8 mouse cellular contexts compared by ENCODE assay signal in the genomic region with DNA sequence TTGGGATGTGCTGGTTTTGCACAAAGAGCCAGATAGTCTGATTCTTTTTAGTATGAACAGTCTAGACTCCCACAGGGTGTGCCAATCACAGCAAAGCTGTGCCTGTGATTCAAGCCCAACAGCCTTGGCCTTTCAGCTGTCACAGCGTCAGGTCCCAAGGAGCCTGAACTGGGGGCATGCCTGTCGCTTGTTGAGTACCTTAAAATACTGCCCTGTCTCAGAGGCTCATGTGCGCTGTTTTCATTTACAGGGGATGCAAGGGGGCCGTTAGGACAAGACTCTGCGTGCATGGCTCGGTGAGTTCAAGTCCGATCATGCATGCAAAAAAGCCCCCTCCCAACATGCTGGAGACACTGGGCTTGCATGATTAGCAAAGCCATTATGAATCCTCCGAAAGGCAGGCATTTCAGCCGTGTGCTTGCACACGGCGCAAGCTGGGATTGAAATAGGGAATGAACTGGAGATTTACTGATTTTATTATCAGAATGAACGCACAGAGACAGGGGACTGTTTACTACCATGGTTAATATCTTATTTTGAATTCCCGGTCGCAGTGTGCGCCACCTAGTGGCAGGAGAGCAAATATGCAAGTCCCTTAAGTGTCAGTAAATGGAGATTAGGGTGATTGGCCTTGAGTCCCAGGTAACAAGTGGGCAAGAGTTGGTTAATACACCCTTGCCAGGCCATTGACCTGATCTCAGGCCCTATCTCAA.
DNase-seq lines count a peak whose midpoint lies in the region; ATAC-seq and TF ChIP-seq lines count a peak whose summit lies in the region.

No protein-coding gene starts in this region.

- H3K4me3 ChIP-seq in G1E (ENCODE audit: low read depth, low read length), result no peak overlapping the region
- H3K4me3 ChIP-seq in embryonic facial prominence, embryonic 10.5 days, result peak overlapping the region; percentile 42
- H3K4me3 ChIP-seq in heart, embryonic 14.5 days (ENCODE audit: control insufficient read depth in 1 of 2, insufficient read depth in 1 of 2, low read depth in 1 of 2, low read length in 2 of 2), result no peak overlapping the region
- peak overlapping the region; percentile 42 for H3K4me3 ChIP-seq in kidney, embryonic 16.5 days (ENCODE audit: low read length)
- no peak overlapping the region for H3K4me3 ChIP-seq in lung, embryonic 15.5 days

- DNase-seq in G1E (ENCODE audit: low spot score), result peak; percentile 6
- DNase-seq in adrenal gland, postnatal 10 days, result peak; percentile 62
- DNase-seq in embryonic facial prominence, embryonic 10.5 days (ENCODE audit: low spot score), result peak; percentile 65
- peak; percentile 82 for DNase-seq in retina, postnatal 1 day

- ATAC-seq in G1E (ENCODE audit: extremely low read depth, insufficient number of reproducible peaks, low FRiP score, poor library complexity, severe bottlenecking), result 0 out of 2 replicates have a peak, but pooled peaks have one; percentile 9
- no peak for ATAC-seq in heart, embryonic 14.5 days (ENCODE audit: insufficient number of reproducible peaks, insufficient read depth, low FRiP score, low read depth)
- peak; percentile 46; the same call in 1 of the 2 replicates for ATAC-seq in kidney, embryonic 16.5 days (ENCODE audit: low FRiP score, low TSS enrichment)
- ATAC-seq in lung, embryonic 15.5 days (ENCODE audit: borderline replicate concordance, extremely low read depth, low FRiP score, low TSS enrichment), result no peak
- ATAC-seq in inflammation-experienced regulatory T-cells, adult 6 months, result no peak

- no peaks in the 10 kb centered on the region for H3K9me3 ChIP-seq in G1E (replicated peaks)
- no peaks in the 10 kb centered on the region for H3K9me3 ChIP-seq in embryonic facial prominence, embryonic 10.5 days
- no peaks in the 10 kb centered on the region for H3K9me3 ChIP-seq in heart, embryonic 14.5 days (ENCODE audit: control insufficient read depth, low read length)
- H3K9me3 ChIP-seq in kidney, embryonic 16.5 days (ENCODE audit: low read length), result no peaks in the 10 kb centered on the region
- H3K9me3 ChIP-seq in lung, embryonic 15.5 days, result no peaks in the 10 kb centered on the region

- WGBS in embryonic facial prominence, embryonic 10.5 days, result 30% methylated on average over 15 of the region's 15 CpGs
- 29% methylated on average over 15 of the region's 15 CpGs for WGBS in heart, embryonic 14.5 days
- 6% methylated on average over 15 of the region's 15 CpGs for WGBS in kidney, embryonic 16.5 days
- 31% methylated on average over 15 of the region's 15 CpGs for WGBS in lung, embryonic 15.5 days

- peak; percentile 79 for TF ChIP-seq CTCF in G1E (IDR thresholded peaks at IDR 0.05; ENCODE audit: low read depth, low read length)

- 0 out of 2 replicates have a peak overlapping the region, but pooled peaks have one; percentile 6 for H3K27ac ChIP-seq in embryonic facial prominence, embryonic 10.5 days (replicated peaks)
- no peak overlapping the region for H3K27ac ChIP-seq in heart, embryonic 14.5 days (replicated peaks in 1 of 2; ENCODE audit: control insufficient read depth in 1 of 2, insufficient read depth in 1 of 2, low read depth in 2 of 2, low read length in 2 of 2)
- H3K27ac ChIP-seq in kidney, embryonic 16.5 days (ENCODE audit: low read length), result no peak overlapping the region
- H3K27ac ChIP-seq in lung, embryonic 15.5 days, result no peak overlapping the region

- H3K9ac ChIP-seq in heart, embryonic 14.5 days (ENCODE audit: low read length), result no peak overlapping the region
- peak overlapping the region; percentile 31; the same call in 1 of the 2 replicates for H3K9ac ChIP-seq in kidney, embryonic 16.5 days (replicated peaks; ENCODE audit: low read length)
- no peak overlapping the region for H3K9ac ChIP-seq in lung, embryonic 15.5 days

- H3K36me3 ChIP-seq in G1E (replicated peaks), result no peaks in the 10 kb centered on the region
- H3K36me3 ChIP-seq in embryonic facial prominence, embryonic 10.5 days (replicated peaks), result no peaks in the 10 kb centered on the region
- H3K36me3 ChIP-seq in heart, embryonic 14.5 days (ENCODE audit: control insufficient read depth, insufficient read depth, low read length), result no peaks in the 10 kb centered on the region
- H3K36me3 ChIP-seq in kidney, embryonic 16.5 days (ENCODE audit: insufficient read depth, low read length), result no peaks in the 10 kb centered on the region
- H3K36me3 ChIP-seq in lung, embryonic 15.5 days, result no peaks in the 10 kb centered on the region

- peak overlapping the region; percentile 50 for H3K4me2 ChIP-seq in heart, embryonic 14.5 days (ENCODE audit: low read length)
- H3K4me2 ChIP-seq in kidney, embryonic 16.5 days (replicated peaks; ENCODE audit: low read depth, low read length), result peak overlapping the region; percentile 68
- H3K4me2 ChIP-seq in lung, embryonic 15.5 days, result peak overlapping the region; percentile 26

- no peaks in the 10 kb centered on the region; the same call in 1 of the 2 replicates for H3K4me1 ChIP-seq in G1E (ENCODE audit: insufficient read depth, low read depth, low read length)
- H3K4me1 ChIP-seq in embryonic facial prominence, embryonic 10.5 days, result peaks cover 14% of the 10 kb centered on the region
- H3K4me1 ChIP-seq in heart, embryonic 14.5 days (ENCODE audit: control insufficient read depth in 2 of 2, insufficient read depth in 2 of 2, low read length in 2 of 2), result peaks cover 0 to 3% of the 10 kb centered on the region in 2 experiments; a peak in 2 of 4 replicates
- H3K4me1 ChIP-seq in kidney, embryonic 16.5 days (ENCODE audit: insufficient read depth, low read length), result peaks cover 12% of the 10 kb centered on the region
- H3K4me1 ChIP-seq in lung, embryonic 15.5 days, result 0 out of 2 replicates have a peak, but pooled peaks cover 3% of the 10 kb centered on the region

- H3K27me3 ChIP-seq in G1E (ENCODE audit: insufficient read depth, low read length), result 0 out of 2 replicates have a peak, but pooled peaks cover 3% of the 10 kb centered on the region
- H3K27me3 ChIP-seq in embryonic facial prominence, embryonic 10.5 days (replicated peaks; ENCODE audit: low read depth, poor library complexity, severe bottlenecking), result peaks cover 11% of the 10 kb centered on the region; the same call in 1 of the 2 replicates
- H3K27me3 ChIP-seq in heart, embryonic 14.5 days (ENCODE audit: control insufficient read depth, insufficient read depth, low read length), result no peaks in the 10 kb centered on the region; the same call in 1 of the 2 replicates
- H3K27me3 ChIP-seq in kidney, embryonic 16.5 days (ENCODE audit: insufficient read depth, low read length), result no peaks in the 10 kb centered on the region
- H3K27me3 ChIP-seq in lung, embryonic 15.5 days, result no peaks in the 10 kb centered on the region

Comparison
In these comparisons a context has a peak if more than half of its experiments do, and no peak if none do; other contexts are left out.
1. ATAC-seq: peak in G1E (single experiment) and kidney, embryonic 16.5 days (single experiment); none in heart, embryonic 14.5 days (single experiment), lung, embryonic 15.5 days (single experiment) and inflammation-experienced regulatory T-cells, adult 6 months (single experiment).
2. DNase-seq: peak in every context shown above with its lines; median percentile 82 in retina, postnatal 1 day; 65 in embryonic facial prominence, embryonic 10.5 days; 62 in adrenal gland, postnatal 10 days; 6 in G1E.
3. H3K4me3 ChIP-seq: peak in embryonic facial prominence, embryonic 10.5 days (single experiment) and kidney, embryonic 16.5 days (single experiment); none in G1E (single experiment), heart, embryonic 14.5 days (0 of 2) and lung, embryonic 15.5 days (single experiment).
4. Peak in every context shown above with its lines, with median percentiles within 50 percentile points of each other: H3K4me2 ChIP-seq.